Mouse (Mus musculus) layer of hippocampus, adult 2 months (tissue): ENCODE measurements at regions not wholly inside any gene's neighbourhood (a gene's known extent, or its start where the extent isn't known, plus 50 kb on each side); places are given as distances from the start of the nearest gene placed in this dataset.

Experiments used
- DNase-seq, 2 experiments: peaks; one replicate each; pipeline ENCODE4 v3.0.0; 2022; ENCODE audit warnings: low spot score in 2 of 2
- H3K27ac ChIP-seq: fragments of 200-600 bp; 2 replicates; pipeline ENCODE4 v1.8.1; 2022
- H3K4me3 ChIP-seq: fragments of 200-600 bp; 2 replicates; pipeline ENCODE4 v1.8.1; 2022; ENCODE audit warnings: mild to moderate bottlenecking
- CTCF ChIP-seq: fragments of 200-600 bp; conservative IDR thresholded peaks from 2 replicates; pipeline ENCODE4 v1.8.1; 2022; ENCODE audit warnings: antibody characterized with exemption, mild to moderate bottlenecking, moderate library complexity

GRCm38 (mm10) chr12:32685788-32686385 is 133.5 kb upstream of the Nampt start:
- no peak for TF ChIP-seq CTCF
- H3K4me3 ChIP-seq: no peak overlapping the region
- DNase-seq: no peak
- H3K27ac ChIP-seq: no peak overlapping the region

- no peak for TF ChIP-seq CTCF
- DNase-seq: no peak
- no peak overlapping the region for H3K27ac ChIP-seq
- H3K4me3 ChIP-seq: no peak overlapping the region
Observed at GRCm38 (mm10) chr12:32689361-32689760, 130.0 kb upstream of the Nampt start.

GRCm38 (mm10) chr12:32690096-32690495 is 129.2 kb upstream of the Nampt start:
- no peak for TF ChIP-seq CTCF
- DNase-seq: no peak
- Histone ChIP-seq H3K27ac (no peak overlapping the region), H3K4me3 (no peak overlapping the region)

- no peak for TF ChIP-seq CTCF
- Histone ChIP-seq H3K4me3 (no peak overlapping the region), H3K27ac (no peak overlapping the region)
- DNase-seq: no peak
Observed at GRCm38 (mm10) chr12:32692081-32692819, 127.1 kb upstream of the Nampt start.

GRCm38 (mm10) chr12:32692962-32693361 is 126.4 kb upstream of the Nampt start:
- Histone ChIP-seq H3K27ac (no peak overlapping the region), H3K4me3 (no peak overlapping the region)
- no peak for DNase-seq
- TF ChIP-seq CTCF: no peak

DNA sequence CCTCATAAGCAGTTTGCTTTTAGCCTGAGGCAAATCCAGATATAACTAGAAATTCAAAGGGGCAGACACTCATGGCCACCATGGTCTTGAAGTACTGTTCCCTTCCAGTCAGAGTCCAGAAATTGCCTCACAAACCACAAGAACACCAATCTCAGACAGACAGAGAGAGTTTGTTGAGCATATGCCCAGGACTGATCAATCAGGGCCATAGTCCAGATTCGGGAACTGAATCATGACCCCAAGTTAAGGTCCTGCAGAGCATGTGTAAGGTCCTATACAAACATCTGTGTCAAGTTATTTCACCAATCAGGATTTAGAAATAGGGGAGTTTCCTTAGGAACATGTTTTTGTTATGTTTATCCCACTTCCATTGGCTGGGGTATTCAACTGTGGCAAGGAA is 125.7 kb upstream of the Nampt start:
- no peak for TF ChIP-seq CTCF
- Histone ChIP-seq H3K4me3 (no peak overlapping the region), H3K27ac (no peak overlapping the region)
- no peak for DNase-seq

DNA sequence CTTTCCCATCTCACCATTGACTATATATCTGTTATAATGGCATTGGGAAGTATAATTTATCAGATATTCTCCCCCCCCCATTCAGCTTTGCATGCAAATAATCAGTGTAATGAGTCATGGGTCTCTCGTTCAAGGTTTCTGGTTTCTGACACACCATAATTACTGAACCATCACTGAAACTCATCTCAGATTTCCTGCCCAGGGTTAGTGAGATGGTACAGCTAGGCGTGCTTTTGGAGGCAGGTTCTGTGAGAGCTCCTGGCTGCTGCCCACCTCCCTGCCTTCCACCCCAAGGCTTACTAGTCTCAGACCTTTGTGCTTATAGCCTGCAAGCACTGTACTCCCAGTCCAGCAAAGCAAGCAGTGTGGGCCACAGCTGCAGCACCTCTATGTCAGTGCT is 122.5 kb upstream of the Nampt start:
- Histone ChIP-seq H3K4me3 (no peak overlapping the region), H3K27ac (no peak overlapping the region)
- no peak for DNase-seq
- no peak for TF ChIP-seq CTCF

GRCm38 (mm10) chr12:32709188-32709587 is 110.2 kb upstream of the Nampt start:
- TF ChIP-seq CTCF: no peak
- H3K4me3 ChIP-seq: no peak overlapping the region
- DNase-seq: no peak
- no peak overlapping the region for H3K27ac ChIP-seq

- H3K4me3 ChIP-seq: no peak overlapping the region
- TF ChIP-seq CTCF: no peak
- DNase-seq: peak; percentile 86 to 91
- peak overlapping the region; percentile 88 for H3K27ac ChIP-seq
Observed at GRCm38 (mm10) chr12:32717129-32717921, 102.0 kb upstream of the Nampt start.

DNA sequence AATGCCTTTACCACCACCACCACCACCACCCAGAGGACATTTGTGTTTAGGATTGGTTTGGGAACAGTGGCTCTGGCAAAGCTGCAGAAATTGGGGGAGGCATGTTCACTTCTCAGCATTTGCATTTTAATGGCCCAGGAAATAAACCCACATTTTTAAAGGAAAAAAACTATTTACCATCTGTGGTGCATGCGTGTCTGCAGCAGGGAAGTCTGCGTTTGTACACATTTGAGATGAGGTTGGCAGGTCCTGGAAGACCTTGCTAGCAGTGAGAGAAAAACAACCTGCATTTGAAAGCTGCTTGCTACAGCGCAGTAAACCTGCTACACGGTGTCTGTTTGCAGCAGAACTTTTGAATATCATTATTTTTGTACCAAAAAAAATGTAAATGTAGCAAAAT is 100.1 kb upstream of the Nampt start:
- Histone ChIP-seq H3K4me3 (no peak overlapping the region), H3K27ac (peak overlapping the region; percentile 88)
- DNase-seq: peak; percentile 28 to 63
- TF ChIP-seq CTCF: no peak

GRCm38 (mm10) chr12:32724451-32725188 is 94.7 kb upstream of the Nampt start:
- peak; percentile 44 to 53 for DNase-seq
- Histone ChIP-seq H3K27ac (no peak overlapping the region), H3K4me3 (no peak overlapping the region)
- no peak for TF ChIP-seq CTCF

DNA sequence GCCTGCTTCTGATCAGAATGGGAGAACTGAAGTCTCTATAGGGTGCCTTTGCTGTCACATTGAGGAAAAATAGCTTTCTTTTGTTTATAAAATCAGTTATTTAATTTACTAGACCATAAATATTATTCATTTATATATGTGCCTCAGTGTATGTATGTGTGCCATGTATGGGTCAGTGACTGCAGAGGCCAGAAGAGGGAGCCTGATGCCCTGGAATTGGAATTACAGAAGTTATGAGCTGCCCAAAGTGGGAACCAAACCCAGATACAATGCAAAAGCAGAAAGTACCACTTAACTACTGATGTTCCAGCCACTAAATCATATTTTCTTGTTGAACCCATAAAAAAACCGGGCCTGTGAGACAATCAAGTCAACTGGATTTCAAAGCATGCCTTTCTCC is 91.8 kb upstream of the Nampt start:
- no peak for DNase-seq
- TF ChIP-seq CTCF: peak; percentile 39
- no peak overlapping the region for H3K4me3 ChIP-seq

DNA sequence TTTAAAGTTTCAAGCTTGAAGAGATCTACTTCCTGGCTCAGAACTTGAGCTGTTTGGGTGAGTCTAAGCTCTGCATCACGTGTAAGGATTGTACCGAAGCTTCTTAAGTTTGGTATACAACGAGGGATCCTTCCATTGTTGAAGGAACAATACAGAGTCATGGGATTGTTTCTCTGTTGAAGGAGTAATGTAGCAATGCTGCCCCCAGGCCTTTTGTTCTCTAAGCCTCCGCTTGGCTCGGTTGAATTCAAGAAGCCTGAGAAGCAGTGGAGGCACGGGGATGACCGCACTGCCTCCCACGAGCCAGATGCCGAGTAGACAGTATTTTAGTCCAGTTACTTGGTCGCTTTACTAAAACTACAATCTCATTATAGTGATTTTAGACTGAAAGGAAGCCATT is 90.9 kb upstream of the Nampt start:
- no peak for DNase-seq
- no peak overlapping the region for H3K4me3 ChIP-seq
- no peak overlapping the region for H3K27ac ChIP-seq
- no peak for TF ChIP-seq CTCF

More for the DNA sequence above, 91.8 kb upstream of the Nampt start:
- no peak overlapping the region for H3K27ac ChIP-seq
